Mouse (Mus musculus): Measurements from ENCODE around the gene Gatd1. TPM values are rescaled to one million over a fixed set of nuclear protein-coding genes. Genes with fewer than 3 reads are reported as not detected.
A peak's percentile ranks its signal among the peaks of the same experiment; 100 is the strongest.
"Not testable (repeated sequence)": the region's sequence is repeated elsewhere in the genome, so short reads cannot be mapped to it uniquely, and the experiment has no call there.

Gatd1 gene
- polyA plus RNA-seq, 1 experiment from 2014 or later, result 53.8 TPM

- peak; percentile 38 for DNase-seq (ENCODE audit: low spot score)
Measured at GRCm38 (mm10) chr7:141429310-141429709, 15.4 kb upstream of the Gatd1 start, which contains the start of gene Cend1. Gene Cend1 (minus strand): TSS chr7:141429491.

- no peak for DNase-seq (ENCODE audit: low spot score)
Measured at GRCm38 (mm10) chr7:141428701-141429100, 14.8 kb upstream of the Gatd1 start.

GRCm38 (mm10) chr7:141426948-141427730 lies 13.2 kb upstream of the Gatd1 start:
- DNase-seq (ENCODE audit: low spot score), result no peak

- no peak for DNase-seq (ENCODE audit: low spot score)
Measured at GRCm38 (mm10) chr7:141423811-141424210, 9.9 kb upstream of the Gatd1 start.

- no peak for DNase-seq (ENCODE audit: low spot score)
Measured at GRCm38 (mm10) chr7:141420030-141420702, 6.2 kb upstream of the Gatd1 start.

- DNase-seq (ENCODE audit: low spot score), result no peak
Measured at GRCm38 (mm10) chr7:141418970-141419369, 5.0 kb upstream of the Gatd1 start.

- DNase-seq (ENCODE audit: low spot score), result no peak
Measured at GRCm38 (mm10) chr7:141417731-141418681, 4.1 kb upstream of the Gatd1 start.

- DNase-seq (ENCODE audit: low spot score), result no peak
Measured at GRCm38 (mm10) chr7:141416144-141416841, 2.4 kb upstream of the Gatd1 start.

- no peak for DNase-seq (ENCODE audit: low spot score)
Measured at GRCm38 (mm10) chr7:141413331-141413730, 605 bp downstream of the Gatd1 start.

GRCm38 (mm10) chr7:141411667-141412066 lies 2.3 kb downstream of the Gatd1 start:
- DNase-seq (ENCODE audit: low spot score), result no peak

- no peak for DNase-seq (ENCODE audit: low spot score)
Measured at GRCm38 (mm10) chr7:141410631-141411030, 3.3 kb downstream of the Gatd1 start.

- peak; percentile 75 for DNase-seq (ENCODE audit: low spot score)
Measured at GRCm38 (mm10) chr7:141408833-141409232, 5.1 kb downstream of the Gatd1 start.

- DNase-seq (ENCODE audit: low spot score), result not testable (repeated sequence)
Measured at GRCm38 (mm10) chr7:141407670-141408069, 6.3 kb downstream of the Gatd1 start.

- no peak for DNase-seq (ENCODE audit: low spot score)
Measured at GRCm38 (mm10) chr7:141405466-141405865, 8.5 kb downstream of the Gatd1 start.

GRCm38 (mm10) chr7:141403305-141403704 lies 10.6 kb downstream of the Gatd1 start:
- DNase-seq (ENCODE audit: low spot score), result peak; percentile 60

GRCm38 (mm10) chr7:141395348-141395747 lies 18.6 kb downstream of the Gatd1 start:
- no peak for DNase-seq (ENCODE audit: low spot score)

- DNase-seq (ENCODE audit: low spot score), result peak; percentile 83
Measured at GRCm38 (mm10) chr7:141394771-141395170, 19.2 kb downstream of the Gatd1 start.

GRCm38 (mm10) chr7:141394158-141394557 lies 19.8 kb downstream of the Gatd1 start:
- no peak for DNase-seq (ENCODE audit: low spot score)

GRCm38 (mm10) chr7:141392552-141393222 lies 21.2 kb downstream of the Gatd1 start:
- peak; percentile 30 for DNase-seq (ENCODE audit: low spot score)
